Mouse (Mus musculus): Measurements from ENCODE around the gene Hspb9. TPM values are rescaled to one million over a fixed set of nuclear protein-coding genes. Genes with fewer than 3 reads are reported as not detected.

Hspb9 gene
- polyA plus RNA-seq, 1 experiment from 2014 or later: 0.52 TPM

DNA sequence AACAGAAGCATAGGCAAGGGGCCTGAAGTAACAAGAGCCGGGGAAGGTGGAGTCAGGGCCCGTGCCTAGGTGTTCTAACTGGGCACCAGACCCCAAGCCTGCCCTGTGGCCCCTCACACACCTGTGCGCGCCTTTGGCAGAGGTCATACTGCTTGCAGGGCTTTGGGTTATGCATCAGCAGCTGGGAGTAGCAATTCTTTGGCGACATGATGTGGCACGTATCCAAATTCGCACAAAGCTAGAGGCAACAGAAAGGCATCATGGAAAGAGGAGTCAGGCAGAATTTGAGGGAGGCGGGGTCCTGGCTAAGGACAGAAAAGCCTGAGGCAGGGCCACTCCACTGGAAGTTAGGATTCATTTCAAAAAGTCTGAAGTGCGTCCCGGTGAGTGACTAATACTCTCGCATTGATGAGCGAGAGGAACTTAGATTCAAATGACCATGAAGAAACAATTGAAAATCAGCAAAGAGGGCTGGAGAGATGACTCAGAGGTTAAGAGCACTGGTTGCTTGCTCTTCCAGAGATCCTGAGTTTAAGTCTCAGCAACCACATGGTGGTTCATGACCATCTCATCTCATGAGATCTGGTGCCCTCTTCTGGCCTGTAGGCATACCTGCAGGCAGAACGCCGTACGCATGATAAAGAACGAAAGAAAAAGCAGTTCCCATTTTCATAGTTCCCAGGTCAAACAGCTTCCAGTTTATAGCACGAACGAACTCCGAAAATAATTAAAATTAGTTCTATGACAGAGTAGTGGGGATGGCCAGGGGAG is 11.4 kb upstream of the Hspb9 start:
- Histone ChIP-seq H3K4me3 (ENCODE audit: low read depth, low read length) (no peak overlapping the region), H3K4me2 (no peak overlapping the region), H3K9me3 (ENCODE audit: control insufficient read depth, low read length) (no peaks in the 10 kb centered on the region), H3K27me3 (ENCODE audit: control insufficient read depth, insufficient read depth, low read length) (no peaks in the 10 kb centered on the region), H3K9ac (ENCODE audit: low read length) (no peak overlapping the region), H3K27ac (ENCODE audit: low read depth, low read length) (no peak overlapping the region), H3K36me3 (ENCODE audit: control insufficient read depth, insufficient read depth, low read length) (peaks cover 6% of the 10 kb centered on the region; the same call in 1 of the 2 replicates), H3K4me1 (ENCODE audit: control insufficient read depth, insufficient read depth, low read length) (no peaks in the 10 kb centered on the region)
- ATAC-seq (ENCODE audit: low FRiP score) (no peak), DNase-seq (ENCODE audit: low spot score, missing footprints) (peak; percentile 91)
- WGBS: 38% methylated on average over 19 of the region's 19 CpGs

DNA sequence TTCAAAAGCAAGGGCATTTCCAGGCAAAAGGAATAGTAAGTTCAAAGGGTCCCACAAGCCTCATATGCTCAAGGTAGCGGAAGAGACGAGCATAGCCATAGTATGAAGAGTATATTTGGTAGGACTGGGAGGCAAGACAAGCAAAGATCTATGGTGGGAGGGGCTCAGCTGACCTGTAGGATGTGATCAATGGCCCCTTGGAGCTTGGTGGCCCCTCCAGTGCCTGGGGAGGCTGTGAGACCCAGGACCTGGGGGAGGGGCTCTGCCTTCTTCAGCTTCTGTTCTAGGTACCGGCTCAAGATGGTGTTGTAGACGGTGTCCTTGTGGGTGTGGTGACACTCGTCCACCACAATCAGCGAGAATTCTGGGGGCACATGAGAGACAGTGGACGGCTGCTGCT is 10.7 kb upstream of the Hspb9 start:
- H3K4me2 ChIP-seq: no peak overlapping the region
- ATAC-seq (ENCODE audit: low FRiP score): no peak

DNA sequence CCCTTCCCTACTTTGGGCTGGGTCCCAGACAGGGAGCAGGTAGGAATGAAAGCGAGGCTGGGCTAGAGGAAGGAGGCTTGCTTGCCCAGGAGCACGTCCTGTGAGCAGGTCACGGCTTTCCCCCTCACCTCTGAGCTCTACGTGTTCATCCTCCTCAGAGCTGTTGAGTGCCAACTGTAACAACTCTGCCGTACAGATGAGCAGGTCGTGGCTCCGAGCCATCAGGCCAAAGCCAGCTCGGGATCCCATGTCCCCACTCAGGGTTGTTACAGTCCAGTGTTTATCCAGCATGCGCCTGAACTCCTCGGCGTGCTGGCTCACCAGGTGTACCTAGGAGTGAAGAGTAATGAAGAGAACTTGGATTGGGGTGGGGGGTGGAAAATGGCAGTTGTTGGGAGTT is 10.3 kb upstream of the Hspb9 start:
- H3K27ac ChIP-seq (ENCODE audit: low read depth, low read length): no peak overlapping the region
- no peaks in the 10 kb centered on the region for H3K4me1 ChIP-seq (ENCODE audit: control insufficient read depth, insufficient read depth, low read length)
- no peak overlapping the region for H3K9ac ChIP-seq (ENCODE audit: low read length)
- WGBS: 70% methylated on average over 11 of the region's 11 CpGs
- ATAC-seq (ENCODE audit: low FRiP score) (no peak), DNase-seq (ENCODE audit: low spot score, missing footprints) (no peak)
- no peak overlapping the region for H3K4me2 ChIP-seq
- peaks cover 6% of the 10 kb centered on the region; the same call in 1 of the 2 replicates for H3K36me3 ChIP-seq (ENCODE audit: control insufficient read depth, insufficient read depth, low read length)
- no peaks in the 10 kb centered on the region for H3K9me3 ChIP-seq (ENCODE audit: control insufficient read depth, low read length)
- no peaks in the 10 kb centered on the region for H3K27me3 ChIP-seq (ENCODE audit: control insufficient read depth, insufficient read depth, low read length)
- H3K4me3 ChIP-seq (ENCODE audit: low read depth, low read length): no peak overlapping the region

More for the DNA sequence above, 10.7 kb upstream of the Hspb9 start:
- no peaks in the 10 kb centered on the region for H3K27me3 ChIP-seq (ENCODE audit: control insufficient read depth, insufficient read depth, low read length)
- no peak overlapping the region for H3K9ac ChIP-seq (ENCODE audit: low read length)
- no peaks in the 10 kb centered on the region for H3K9me3 ChIP-seq (ENCODE audit: control insufficient read depth, low read length)
- 43% methylated on average over 7 of the region's 7 CpGs for WGBS
- DNase-seq (ENCODE audit: low spot score, missing footprints): no peak
- peaks cover 6% of the 10 kb centered on the region; the same call in 1 of the 2 replicates for H3K36me3 ChIP-seq (ENCODE audit: control insufficient read depth, insufficient read depth, low read length)
- no peak overlapping the region for H3K27ac ChIP-seq (ENCODE audit: low read depth, low read length)
- H3K4me3 ChIP-seq (ENCODE audit: low read depth, low read length): no peak overlapping the region
- H3K4me1 ChIP-seq (ENCODE audit: control insufficient read depth, insufficient read depth, low read length): no peaks in the 10 kb centered on the region

DNA sequence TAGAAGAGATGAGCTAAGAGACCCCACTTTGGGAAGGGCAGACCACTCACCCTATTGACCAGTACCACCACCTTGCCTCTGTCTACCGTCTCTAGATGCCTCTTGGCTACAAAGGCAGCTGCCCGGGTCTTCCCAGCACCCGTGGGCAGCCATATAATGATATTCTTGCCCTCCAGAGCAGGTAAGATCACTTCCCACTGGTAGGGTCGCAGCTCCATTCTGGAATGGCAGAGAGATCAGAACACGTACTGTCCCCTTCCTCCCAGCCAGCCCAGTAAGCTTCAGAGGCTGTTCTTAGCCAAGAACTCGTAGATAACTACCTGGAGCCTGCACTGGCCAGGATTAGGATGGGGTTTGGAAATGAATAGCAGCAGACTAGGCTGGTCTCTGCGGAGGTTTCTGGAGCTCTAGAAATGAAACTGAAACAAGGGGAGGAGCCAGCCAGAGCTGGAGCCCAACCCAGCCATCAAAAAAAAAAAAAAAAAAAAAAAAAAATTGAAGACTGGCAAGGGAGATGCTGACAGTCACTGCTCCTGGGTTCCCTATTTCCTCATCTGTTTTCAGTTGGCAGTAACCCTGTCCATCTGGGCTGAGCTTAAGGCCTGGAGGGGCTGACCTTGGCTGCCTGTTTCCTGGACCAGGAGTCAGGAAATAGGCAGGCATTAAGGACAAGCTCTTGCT is 9.7 kb upstream of the Hspb9 start, which contains the start of gene Dhx58:
TSS of gene Dhx58 (minus strand) at position 421 of the 681 bp plus-strand sequence.
- H3K9ac ChIP-seq (ENCODE audit: low read length): no peak within 1 kb of the TSS; the same call in 1 of the 2 replicates
- H3K4me2 ChIP-seq: no peak within 1 kb of the TSS
- peaks cover 11% of the 10 kb centered on the region; the same call in 1 of the 2 replicates for H3K36me3 ChIP-seq (ENCODE audit: control insufficient read depth, insufficient read depth, low read length)
- no peaks in the 10 kb centered on the region for H3K9me3 ChIP-seq (ENCODE audit: control insufficient read depth, low read length)
- no peak for DNase-seq (ENCODE audit: low spot score, missing footprints)
- no peak within 1 kb of the TSS for H3K27ac ChIP-seq (ENCODE audit: low read depth, low read length)
- 76% methylated on average over 7 of the region's 7 CpGs for WGBS
- H3K27me3 ChIP-seq (ENCODE audit: control insufficient read depth, insufficient read depth, low read length): no peaks in the 10 kb centered on the region
- no peak for ATAC-seq (ENCODE audit: low FRiP score)
- H3K4me1 ChIP-seq (ENCODE audit: control insufficient read depth, insufficient read depth, low read length): no peaks in the 10 kb centered on the region
- no peak within 1 kb of the TSS for H3K4me3 ChIP-seq (ENCODE audit: low read depth, low read length)

DNA sequence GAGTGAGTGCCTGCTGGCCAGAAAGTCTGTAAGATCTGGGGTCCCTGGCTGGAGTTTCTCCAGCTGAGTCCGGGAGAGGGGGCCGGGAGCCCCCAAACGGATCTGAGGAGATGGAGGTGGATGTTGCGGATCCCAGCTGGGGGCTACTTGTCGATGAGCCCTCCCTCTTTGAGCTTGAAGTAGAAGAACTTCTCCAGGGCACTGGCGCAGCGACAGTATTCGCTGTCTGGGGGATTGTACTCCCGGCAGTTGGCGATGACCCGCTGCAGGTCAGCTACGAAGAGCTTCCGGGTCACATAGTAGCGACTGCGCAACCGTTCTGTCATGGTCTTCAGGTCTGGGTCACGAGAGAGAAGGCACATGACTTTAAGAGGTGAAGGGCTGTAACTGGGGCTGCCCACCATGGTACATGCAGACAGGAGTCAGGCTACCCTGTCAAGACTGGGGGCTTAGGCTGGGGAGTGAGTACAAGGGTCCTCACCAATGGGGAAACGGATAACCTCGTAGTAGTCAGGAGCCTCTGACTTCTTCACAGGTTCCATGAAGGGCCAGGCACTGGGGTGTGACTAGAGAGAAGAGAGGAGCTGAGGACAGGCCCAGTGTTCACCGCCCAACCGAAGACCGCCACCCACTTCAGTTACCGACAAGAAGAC is 8.4 kb upstream of the Hspb9 start:
- Histone ChIP-seq H3K4me2 (no peak overlapping the region), H3K27ac (ENCODE audit: low read depth, low read length) (no peak overlapping the region), H3K9ac (ENCODE audit: low read length) (no peak overlapping the region; the same call in 1 of the 2 replicates), H3K27me3 (ENCODE audit: control insufficient read depth, insufficient read depth, low read length) (no peaks in the 10 kb centered on the region), H3K4me1 (ENCODE audit: control insufficient read depth, insufficient read depth, low read length) (no peaks in the 10 kb centered on the region), H3K36me3 (ENCODE audit: control insufficient read depth, insufficient read depth, low read length) (peaks cover 11% of the 10 kb centered on the region), H3K9me3 (ENCODE audit: control insufficient read depth, low read length) (no peaks in the 10 kb centered on the region), H3K4me3 (ENCODE audit: low read depth, low read length) (no peak overlapping the region)
- no peak for DNase-seq (ENCODE audit: low spot score, missing footprints)
- ATAC-seq (ENCODE audit: low FRiP score): no peak
- WGBS: 93% methylated on average over 23 of the region's 23 CpGs

DNA sequence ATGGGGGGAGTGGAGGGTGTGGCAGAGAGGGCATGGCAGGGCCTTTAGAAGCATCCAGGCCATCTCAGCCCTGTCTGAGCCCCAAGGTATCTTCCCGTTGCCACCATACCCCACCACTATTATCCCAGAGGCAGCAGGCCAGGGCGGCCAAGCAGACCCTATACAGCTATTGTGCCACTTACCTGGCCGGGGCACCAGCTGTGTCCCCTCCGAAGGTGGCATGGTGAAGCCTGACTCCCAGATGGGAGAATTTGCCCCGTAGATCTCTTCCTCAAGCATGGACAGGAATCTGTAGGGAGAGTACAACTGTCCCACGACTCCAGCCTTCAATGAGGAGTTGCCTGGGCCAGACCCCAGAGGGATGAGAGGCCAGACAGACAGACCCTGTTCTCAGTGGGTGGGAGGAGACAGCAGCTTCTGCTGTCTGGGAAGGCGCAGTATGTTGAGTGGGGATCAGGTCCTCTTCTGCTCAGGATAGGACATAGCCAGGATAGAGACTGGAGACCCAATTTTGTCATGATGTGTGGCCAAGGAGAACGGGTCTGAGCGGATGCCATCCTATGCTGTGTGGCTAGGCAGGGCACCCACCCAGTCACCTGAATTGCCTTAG is 4.3 kb upstream of the Hspb9 start:
- DNase-seq (ENCODE audit: low spot score, missing footprints) (no peak), ATAC-seq (ENCODE audit: low FRiP score) (no peak)
- H3K27me3 ChIP-seq (ENCODE audit: control insufficient read depth, insufficient read depth, low read length): no peaks in the 10 kb centered on the region
- 93% methylated on average over 9 of the region's 9 CpGs for WGBS
- H3K4me2 ChIP-seq: no peak overlapping the region
- no peaks in the 10 kb centered on the region for H3K9me3 ChIP-seq (ENCODE audit: control insufficient read depth, low read length)
- no peak overlapping the region for H3K4me3 ChIP-seq (ENCODE audit: low read depth, low read length)
- H3K27ac ChIP-seq (ENCODE audit: low read depth, low read length): no peak overlapping the region
- peaks cover 17% of the 10 kb centered on the region for H3K4me1 ChIP-seq (ENCODE audit: control insufficient read depth, insufficient read depth, low read length)
- H3K36me3 ChIP-seq (ENCODE audit: control insufficient read depth, insufficient read depth, low read length): peaks cover 11% of the 10 kb centered on the region
- no peak overlapping the region for H3K9ac ChIP-seq (ENCODE audit: low read length)

DNA sequence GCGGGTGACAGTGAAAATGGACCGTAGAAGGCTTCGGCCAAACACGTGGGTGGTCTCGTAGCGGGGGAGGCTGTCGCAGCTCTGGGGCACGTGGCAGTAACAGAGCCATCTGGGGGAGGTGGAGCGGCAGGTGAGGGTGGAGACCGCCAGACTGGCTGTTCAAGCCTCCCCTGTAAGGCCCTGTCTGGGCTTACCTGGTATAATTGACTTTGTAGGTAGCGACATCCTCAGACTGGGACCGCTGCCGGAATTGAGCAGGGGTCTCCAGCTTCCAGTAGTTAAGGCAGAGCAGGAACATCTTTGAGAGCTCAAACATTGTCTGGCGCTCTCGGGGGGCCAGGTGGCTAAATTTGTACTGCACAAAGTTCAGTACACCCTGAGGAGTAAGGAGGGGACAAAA is 3.1 kb upstream of the Hspb9 start:
- H3K9ac ChIP-seq (ENCODE audit: low read length): no peak overlapping the region
- H3K4me1 ChIP-seq (ENCODE audit: control insufficient read depth, insufficient read depth, low read length): peaks cover 17% of the 10 kb centered on the region
- H3K36me3 ChIP-seq (ENCODE audit: control insufficient read depth, insufficient read depth, low read length): peaks cover 5% of the 10 kb centered on the region
- no peak overlapping the region for H3K4me2 ChIP-seq
- ATAC-seq (ENCODE audit: low FRiP score): no peak
- WGBS: 95% methylated on average over 15 of the region's 15 CpGs
- no peak overlapping the region for H3K27ac ChIP-seq (ENCODE audit: low read depth, low read length)
- no peaks in the 10 kb centered on the region for H3K27me3 ChIP-seq (ENCODE audit: control insufficient read depth, insufficient read depth, low read length)
- no peak overlapping the region for H3K4me3 ChIP-seq (ENCODE audit: low read depth, low read length)
- H3K9me3 ChIP-seq (ENCODE audit: control insufficient read depth, low read length): no peaks in the 10 kb centered on the region
- DNase-seq (ENCODE audit: low spot score, missing footprints): no peak

DNA sequence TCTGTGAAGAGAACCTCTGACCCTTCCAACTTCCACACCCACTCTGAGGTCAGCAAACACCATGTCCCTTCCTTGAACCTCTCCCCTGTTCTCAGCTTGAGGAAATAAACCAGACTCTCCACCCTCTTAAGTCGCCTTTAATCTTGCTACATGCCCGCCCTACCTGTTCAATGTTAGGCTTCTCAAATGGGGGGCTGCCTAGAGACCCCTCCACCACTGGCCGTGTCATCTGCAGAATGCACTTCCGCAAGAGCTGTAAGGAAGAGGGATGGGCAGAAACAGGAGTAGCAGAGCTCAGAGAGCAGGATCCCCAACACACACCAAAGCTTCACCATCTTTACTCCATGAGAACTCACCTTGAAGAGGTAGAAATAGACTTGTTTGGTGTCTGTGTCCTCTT is 2.7 kb upstream of the Hspb9 start:
- Histone ChIP-seq H3K36me3 (ENCODE audit: control insufficient read depth, insufficient read depth, low read length) (peaks cover 7% of the 10 kb centered on the region), H3K27ac (ENCODE audit: low read depth, low read length) (no peak overlapping the region), H3K4me3 (ENCODE audit: low read depth, low read length) (no peak overlapping the region), H3K4me1 (ENCODE audit: control insufficient read depth, insufficient read depth, low read length) (peaks cover 17% of the 10 kb centered on the region), H3K4me2 (no peak overlapping the region), H3K27me3 (ENCODE audit: control insufficient read depth, insufficient read depth, low read length) (no peaks in the 10 kb centered on the region), H3K9ac (ENCODE audit: low read length) (no peak overlapping the region), H3K9me3 (ENCODE audit: control insufficient read depth, low read length) (no peaks in the 10 kb centered on the region)
- no peak for DNase-seq (ENCODE audit: low spot score, missing footprints)
- 93% methylated on average over 4 of the region's 4 CpGs for WGBS
- ATAC-seq (ENCODE audit: low FRiP score): no peak

All from midbrain, embryonic 11.5 days (tissue).